Mouse (Mus musculus) testis, postnatal 10 days (tissue): ENCODE results near the gene Gm26661.

Experiments
- DNase-seq: peaks from one replicate; pipeline ENCODE4 v3.0.0; 2021; ENCODE audit warnings: low spot score

Gene Gm26661

DNA sequence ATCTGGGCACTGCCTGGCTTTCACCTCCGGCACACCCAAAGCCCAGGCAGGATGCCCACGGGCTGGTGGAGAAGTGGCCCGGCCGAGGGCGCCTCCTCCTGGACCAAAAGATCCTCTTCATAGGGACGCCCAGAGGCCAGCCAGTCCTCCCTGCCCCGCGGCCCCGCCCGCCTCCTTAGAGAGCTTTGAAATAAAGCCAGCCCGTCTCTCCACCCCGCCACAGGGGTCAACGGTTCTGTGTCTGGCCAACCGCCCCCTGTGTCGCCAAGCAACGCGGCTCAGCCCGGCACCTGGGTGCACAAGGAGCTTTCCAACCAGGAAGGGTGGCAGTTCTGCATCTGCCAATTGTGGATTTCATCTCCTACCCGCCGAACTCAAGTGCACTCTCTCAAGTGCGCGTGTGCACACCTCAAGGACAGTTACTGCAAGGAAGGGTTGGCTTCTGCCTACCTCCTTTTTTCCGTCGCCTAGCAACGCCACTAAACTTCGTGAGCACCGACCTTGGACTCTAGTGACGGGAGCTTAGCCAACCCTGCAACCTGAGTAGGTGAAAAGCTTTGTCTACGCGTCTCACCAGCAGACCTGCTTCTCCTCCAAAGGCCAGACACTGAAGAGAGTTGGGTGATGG, at the start of gene Gm26661:
Gm26661 (plus strand) TSS at position 56 of the 628 bp plus-strand sequence.
- peak; percentile 85 for DNase-seq

DNA sequence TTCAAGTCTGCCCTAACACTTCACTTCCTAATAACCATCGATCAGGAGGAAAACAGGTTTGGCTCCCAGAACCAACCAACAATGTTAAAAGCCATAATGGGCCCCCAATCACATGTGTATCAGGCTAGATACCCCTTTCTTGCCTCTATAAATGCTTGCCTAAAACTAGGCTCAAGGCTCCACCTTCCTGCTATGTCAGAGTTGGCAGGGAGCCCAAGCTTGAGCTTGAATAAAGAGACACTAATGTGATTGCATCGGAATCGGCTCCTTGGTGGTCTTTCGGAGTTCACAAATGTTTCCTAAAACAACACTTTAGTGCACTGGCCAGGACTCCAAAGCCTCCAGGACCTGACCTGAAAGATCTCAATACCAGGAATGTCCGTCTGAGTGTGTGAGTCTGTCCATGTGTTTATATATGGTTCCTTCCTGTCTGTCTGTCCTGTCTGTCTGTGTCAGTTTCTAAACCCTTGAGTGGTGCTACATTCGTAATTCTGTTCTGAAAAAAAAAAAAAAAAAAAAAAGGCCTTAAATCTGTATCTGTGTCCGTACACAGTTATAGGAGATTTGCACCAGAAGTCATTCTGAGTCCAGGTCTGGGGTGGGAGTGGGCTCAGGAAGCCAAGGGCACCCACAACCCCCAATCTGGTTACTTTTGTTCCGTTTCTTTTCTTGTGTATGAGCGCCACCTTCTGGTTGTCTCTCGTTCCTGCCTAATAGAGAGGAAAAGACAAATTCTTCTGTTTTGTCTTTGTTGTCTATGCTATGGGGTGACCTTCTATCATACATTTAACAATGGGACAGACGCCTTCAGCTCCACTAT, 42.2 kb upstream of the Gm26661 start:
- peak; percentile 63 for DNase-seq

- DNase-seq = peak; percentile 57
Measured at GRCm38 (mm10) chr14:7749764-7750089, 41.7 kb upstream of the Gm26661 start.

GRCm38 (mm10) chr14:7765569-7766314, 25.6 kb upstream of the Gm26661 start:
- peak; percentile 89 for DNase-seq

DNA sequence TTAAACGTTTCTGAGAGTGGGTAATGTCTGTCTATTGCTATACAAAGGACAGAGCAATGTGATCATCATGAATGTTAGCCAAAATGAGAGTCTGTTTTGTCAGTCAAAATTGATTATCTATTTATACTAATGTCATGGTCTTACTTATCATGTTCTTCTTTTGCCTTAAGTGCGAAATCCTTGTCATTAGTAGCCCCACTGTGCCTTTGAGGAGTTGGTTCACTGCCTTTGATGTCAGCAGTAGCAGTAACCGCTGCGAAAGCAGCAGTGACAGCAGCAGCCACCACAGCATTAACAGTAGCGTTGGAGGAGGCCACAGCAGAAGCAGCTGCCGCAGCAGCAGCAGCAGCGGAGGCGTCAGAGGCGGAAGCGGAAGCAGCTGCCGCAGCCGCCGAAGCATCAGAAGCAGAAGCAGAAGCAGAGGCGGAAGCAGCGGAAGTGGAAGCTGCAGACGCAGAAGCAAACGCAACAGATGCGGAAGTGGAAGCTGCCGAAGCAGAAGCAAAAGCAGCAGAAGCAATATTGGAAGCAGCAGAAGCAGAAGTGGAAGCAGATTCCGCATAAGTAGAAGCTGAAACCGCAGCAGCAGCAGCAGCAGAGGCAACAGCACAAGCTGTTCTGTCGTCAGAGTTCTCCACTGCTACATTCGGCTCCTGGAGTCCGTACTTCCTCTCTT, 17.5 kb upstream of the Gm26661 start:
- peak; percentile 52 for DNase-seq

GRCm38 (mm10) chr14:7786073-7786472, 5.3 kb upstream of the Gm26661 start:
- no peak for DNase-seq

GRCm38 (mm10) chr14:7789266-7790030, 1.9 kb upstream of the Gm26661 start:
- DNase-seq = no peak

GRCm38 (mm10) chr14:7791061-7791531, 291 bp upstream of the Gm26661 start:
- DNase-seq = no peak

DNA sequence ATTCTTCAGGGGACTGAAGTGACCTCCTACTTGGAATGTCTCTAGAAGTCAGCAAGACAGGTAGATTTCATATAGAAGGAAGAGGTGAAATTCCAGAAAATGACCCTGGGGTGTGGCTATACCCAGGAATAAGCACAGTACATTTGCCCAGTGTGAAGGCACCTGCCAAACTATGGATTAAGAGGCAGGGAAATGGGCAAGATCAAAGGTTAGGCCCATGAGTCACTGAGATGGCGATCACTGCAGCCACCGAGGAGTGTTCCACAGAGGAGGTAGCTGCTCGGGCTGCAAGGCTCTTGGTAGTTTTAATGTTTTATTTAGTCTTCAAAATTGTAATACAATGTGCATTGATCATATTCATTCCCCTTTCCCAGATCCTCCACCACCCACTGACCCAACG, 4.6 kb downstream of the Gm26661 start:
- no peak for DNase-seq

DNA sequence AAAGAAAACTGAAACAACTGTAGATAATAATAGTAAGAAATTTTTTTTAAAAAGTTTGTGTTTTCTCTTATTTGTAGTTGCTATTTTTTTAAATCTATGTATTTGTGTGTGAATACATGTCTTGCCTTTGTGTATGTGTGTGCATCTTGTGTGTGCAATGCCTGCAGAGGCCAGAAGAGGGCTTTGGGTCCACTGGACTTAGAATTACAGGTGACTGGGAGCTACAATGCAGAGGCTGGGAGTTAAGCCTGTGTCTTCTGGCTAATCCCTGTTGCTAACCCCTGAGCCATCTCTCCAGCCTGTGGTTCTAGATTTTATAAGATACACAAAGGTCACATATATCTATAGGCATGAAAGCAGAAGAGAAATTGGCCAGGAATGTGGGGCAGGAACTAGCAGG, 9.2 kb downstream of the Gm26661 start:
- no peak for DNase-seq

GRCm38 (mm10) chr14:7801831-7802230, 10.4 kb downstream of the Gm26661 start:
- peak; percentile 58 for DNase-seq

DNA sequence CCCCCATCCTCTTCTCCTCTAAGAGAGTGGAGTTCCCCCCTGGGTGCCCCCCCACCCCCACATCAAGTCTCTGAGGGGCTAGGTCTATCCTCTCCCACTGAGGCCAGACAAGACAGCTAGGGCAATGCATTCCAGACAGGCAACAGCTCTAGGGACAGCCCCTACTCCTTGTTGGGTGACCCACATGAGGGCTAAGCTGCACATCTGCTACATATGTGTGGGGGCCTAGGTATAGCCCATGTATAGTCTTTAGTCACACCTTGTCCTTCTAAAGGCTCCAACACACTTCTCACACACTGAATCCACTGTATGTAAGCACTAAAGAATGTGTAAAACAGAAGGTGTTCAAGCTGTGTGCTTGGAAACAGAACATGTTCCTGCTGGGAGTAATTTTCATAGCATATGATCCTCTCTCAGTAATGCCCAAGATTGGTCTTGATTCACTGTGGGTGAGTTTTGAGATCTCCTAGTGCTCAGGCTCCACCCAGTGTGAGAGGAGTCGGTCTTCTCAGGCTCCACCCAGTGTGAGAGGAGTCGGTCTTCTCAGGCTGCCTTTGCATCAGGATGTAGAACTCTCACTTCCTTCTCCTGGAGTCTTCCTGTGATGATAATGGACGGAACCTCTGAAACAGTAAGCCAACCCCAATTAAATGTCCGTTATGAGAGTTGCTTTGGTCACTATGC, 12.6 kb downstream of the Gm26661 start:
- no peak for DNase-seq

DNA sequence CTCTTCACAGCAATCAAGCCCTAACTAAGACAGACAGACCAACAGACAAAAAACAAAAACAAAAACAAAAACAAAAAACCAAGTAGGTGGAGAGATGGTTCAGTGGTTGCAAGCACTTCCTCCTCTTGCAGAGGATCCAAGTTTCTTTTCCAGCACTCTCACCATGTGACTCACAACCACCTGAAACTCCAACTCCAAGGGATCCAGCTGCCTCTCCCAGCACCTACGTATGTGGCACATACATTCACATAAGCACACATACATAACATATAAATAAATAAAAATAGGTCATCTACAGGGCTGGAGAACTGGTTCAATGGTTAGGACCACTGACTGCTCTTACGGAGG, 13.1 kb downstream of the Gm26661 start:
- DNase-seq = no peak

DNA sequence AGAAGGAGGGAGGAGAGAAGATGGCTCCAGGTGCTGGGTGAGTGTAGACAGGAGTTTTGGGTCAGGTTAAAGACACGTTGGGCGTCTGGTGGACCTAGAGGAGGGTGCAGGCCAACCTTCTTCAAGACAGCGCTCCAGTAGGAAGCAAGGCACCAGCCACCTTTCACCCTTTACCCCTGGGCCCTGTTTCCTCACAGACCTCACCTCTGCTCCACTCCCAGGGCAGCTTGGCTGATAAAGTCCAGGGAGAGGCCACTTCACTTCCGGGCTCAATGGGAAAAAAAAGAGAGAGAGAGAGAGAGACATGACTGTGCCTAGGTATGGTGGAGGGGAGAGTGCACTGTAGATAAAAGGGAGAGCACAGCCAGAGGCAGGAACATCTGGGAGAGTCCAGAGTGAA, 16.3 kb downstream of the Gm26661 start:
- no peak for DNase-seq

- DNase-seq = no peak
Measured at GRCm38 (mm10) chr14:7808501-7808981, 17.2 kb downstream of the Gm26661 start.

GRCm38 (mm10) chr14:7809043-7809955, 17.9 kb downstream of the Gm26661 start:
- no peak for DNase-seq

DNA sequence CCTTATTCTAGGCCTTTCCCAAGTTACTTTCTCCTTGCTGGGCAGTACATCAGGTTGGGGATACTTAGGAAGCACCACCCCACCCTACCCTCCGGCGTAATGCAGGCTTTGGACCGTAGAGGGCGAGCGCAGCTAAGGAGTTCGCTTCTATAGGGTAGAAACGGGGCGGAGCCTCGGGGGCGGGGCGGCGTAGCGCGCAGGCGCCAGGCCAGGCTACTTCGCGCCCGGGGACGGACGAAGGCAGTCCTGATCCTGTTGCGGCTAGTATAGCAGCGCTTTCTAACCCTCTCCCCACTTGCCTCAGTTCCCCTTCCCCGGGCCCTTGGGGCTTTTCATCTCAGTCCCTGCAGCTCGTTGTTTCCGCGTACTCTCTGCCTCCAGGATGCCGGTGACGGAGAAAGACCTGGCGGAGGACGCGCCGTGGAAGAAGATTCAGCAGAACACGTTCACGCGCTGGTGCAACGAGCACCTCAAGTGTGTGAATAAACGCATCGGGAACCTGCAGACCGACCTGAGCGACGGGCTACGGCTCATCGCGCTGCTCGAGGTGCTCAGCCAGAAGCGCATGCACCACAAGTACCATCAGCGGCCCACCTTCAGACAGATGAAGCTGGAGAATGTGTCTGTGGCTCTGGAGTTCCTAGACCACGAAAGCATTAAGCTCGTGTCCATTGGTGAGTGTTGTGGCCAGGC, 26.5 kb downstream of the Gm26661 start, which contains the start of gene Flnb:
Flnb (plus strand) TSS at position 188 of the 693 bp plus-strand sequence.
- DNase-seq = peak; percentile 99

DNA sequence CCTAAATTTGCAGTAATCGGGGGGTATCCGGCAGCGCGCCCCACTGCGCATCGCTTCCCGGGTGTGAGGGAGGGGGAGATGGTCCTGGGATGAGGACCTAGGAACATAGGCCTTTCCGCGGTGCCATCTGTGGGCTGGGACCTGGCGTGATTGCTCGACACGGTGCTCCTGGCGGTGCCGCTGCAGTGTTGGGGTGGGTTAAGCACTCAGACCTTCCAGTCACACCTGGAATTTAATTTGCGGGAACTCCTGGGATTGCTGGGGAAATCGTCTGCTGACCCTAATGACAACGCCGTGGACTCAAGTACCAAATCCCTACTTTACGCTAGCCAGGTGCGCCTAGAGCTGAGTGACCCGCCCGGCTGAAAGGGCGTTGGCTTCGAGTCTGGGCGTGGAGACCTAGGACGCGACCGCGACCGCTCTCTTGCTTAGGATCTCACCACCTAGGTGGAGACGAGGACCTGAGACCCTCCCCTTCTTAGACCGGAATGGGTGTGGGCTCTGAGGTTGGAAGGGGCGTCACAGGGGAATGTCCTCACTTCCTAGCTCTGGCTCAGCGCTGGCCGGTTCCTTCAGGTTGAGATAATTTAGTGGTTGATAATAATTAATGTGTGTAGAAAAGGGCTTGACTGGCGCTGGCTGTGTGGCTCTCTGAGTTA, 27.2 kb downstream of the Gm26661 start:
- peak; percentile 47 for DNase-seq
